Mouse (Mus musculus) heart, adult 2 months (tissue): ENCODE results near the gene Podnl1.

Experiments
- CTCF ChIP-seq: fragments of 200-600 bp; IDR thresholded peaks from 2 replicates; pipeline ENCODE4 v1.8.1; 2022; ENCODE audit warnings: antibody characterized with exemption, mild to moderate bottlenecking, moderate library complexity
- EP300 ChIP-seq: fragments of 200-500 bp; IDR thresholded peaks from 2 replicates; pipeline ENCODE4 v1.6.1; 2011; ENCODE audit warnings: low read depth, low read length, control low read depth; ENCODE audit not compliant: insufficient read depth
- POLR2A ChIP-seq: fragments of 200-500 bp; IDR thresholded peaks from 2 replicates; pipeline ENCODE4 v1.6.1; 2011; ENCODE audit warnings: mild to moderate bottlenecking, low read depth, low read length, control low read depth; ENCODE audit not compliant: insufficient read depth

DNA sequence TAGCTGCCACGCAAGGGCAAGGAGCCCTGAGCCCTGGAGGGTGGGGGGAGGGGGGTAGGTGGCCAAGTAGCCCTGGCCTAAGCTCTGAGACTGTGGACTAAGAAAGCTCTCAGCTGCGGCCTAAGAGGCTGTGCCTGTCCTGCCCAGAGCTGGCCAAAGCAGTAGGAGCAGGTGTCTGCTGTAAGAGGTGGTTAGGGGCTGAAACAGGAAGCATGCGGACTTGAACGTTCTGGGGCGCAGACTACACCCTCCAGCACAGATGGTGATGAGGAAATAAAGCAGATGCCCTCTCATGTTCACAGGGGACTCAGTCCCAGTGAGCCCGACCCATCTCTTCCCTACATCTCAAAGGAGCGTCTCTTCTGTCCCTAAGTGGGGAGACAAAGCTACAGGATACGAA lies 6.4 kb downstream of the Podnl1 start:
- TF ChIP-seq CTCF (no peak), POLR2A (no peak), EP300 (no peak)
